Mouse (Mus musculus): ENCODE results near the gene Hnrnpul2. TPM values are rescaled to one million over a fixed set of nuclear protein-coding genes. Genes with fewer than 3 reads are reported as not detected.
A peak's percentile ranks its signal among the peaks of the same experiment; 100 is the strongest.

Gene Hnrnpul2
- polyA plus RNA-seq, 1 experiment from 2014 or later, result 5.5 TPM

DNA sequence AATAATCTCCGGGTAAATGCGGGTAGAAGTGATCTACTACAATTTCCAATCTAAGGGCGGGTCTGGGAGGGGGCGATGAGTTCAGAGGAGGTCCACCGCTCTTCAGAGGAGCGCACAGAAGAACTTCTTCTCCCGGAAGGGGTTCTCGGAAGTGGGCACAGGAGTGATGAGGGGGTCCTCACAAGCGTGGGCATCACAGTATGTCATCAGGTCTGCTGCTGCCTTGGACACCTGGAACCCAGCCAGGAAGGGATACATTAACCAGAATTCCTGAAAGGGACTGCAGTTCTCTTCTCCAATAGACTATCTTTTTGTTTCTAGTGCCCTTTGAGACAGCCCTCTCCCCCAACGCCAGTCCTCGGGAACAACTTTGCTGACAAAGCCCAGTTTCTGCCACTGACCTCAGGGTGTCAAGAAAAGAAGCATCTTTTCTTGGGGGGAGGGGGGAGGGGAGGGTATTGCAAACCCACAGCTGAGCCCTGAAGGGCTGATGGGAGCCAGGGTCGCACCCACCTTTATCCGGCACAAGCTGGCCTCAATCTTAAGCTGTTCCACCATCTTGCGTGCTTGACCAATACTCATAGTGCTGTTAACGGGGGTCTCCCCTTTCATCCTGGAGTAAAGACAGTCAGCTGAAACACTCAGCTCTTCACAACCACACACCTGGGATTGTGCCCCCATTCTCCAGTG lies 18.4 kb downstream of the Hnrnpul2 start:
- 15% methylated on average over 15 of the region's 15 CpGs for WGBS
- Histone ChIP-seq H3K9ac (ENCODE audit: low read depth, low read length) (peak overlapping the region; percentile 84), H3K4me3 (replicated peaks; ENCODE audit: low read depth, low read length) (peak overlapping the region; percentile 60), H3K27me3 (ENCODE audit: insufficient read depth, low read length) (no peaks in the 10 kb centered on the region), H3K36me3 (ENCODE audit: insufficient read depth, low read length) (peaks cover 14% of the 10 kb centered on the region), H3K27ac (peak overlapping the region; percentile 98), H3K4me2 (ENCODE audit: low read length) (peak overlapping the region; percentile 96), H3K9me3 (replicated peaks; ENCODE audit: low read length) (no peaks in the 10 kb centered on the region), H3K4me1 (replicated peaks; ENCODE audit: insufficient read depth, low read length) (peaks cover 23% of the 10 kb centered on the region)
- DNase-seq (ENCODE audit: low spot score) (peak; percentile 64), ATAC-seq (replicated peaks; ENCODE audit: low FRiP score, low read depth) (peak; percentile 11; the same call in 1 of the 2 replicates)
- TF ChIP-seq CTCF (IDR thresholded peaks at IDR 0.05; ENCODE audit: low read depth), result no peak

DNA sequence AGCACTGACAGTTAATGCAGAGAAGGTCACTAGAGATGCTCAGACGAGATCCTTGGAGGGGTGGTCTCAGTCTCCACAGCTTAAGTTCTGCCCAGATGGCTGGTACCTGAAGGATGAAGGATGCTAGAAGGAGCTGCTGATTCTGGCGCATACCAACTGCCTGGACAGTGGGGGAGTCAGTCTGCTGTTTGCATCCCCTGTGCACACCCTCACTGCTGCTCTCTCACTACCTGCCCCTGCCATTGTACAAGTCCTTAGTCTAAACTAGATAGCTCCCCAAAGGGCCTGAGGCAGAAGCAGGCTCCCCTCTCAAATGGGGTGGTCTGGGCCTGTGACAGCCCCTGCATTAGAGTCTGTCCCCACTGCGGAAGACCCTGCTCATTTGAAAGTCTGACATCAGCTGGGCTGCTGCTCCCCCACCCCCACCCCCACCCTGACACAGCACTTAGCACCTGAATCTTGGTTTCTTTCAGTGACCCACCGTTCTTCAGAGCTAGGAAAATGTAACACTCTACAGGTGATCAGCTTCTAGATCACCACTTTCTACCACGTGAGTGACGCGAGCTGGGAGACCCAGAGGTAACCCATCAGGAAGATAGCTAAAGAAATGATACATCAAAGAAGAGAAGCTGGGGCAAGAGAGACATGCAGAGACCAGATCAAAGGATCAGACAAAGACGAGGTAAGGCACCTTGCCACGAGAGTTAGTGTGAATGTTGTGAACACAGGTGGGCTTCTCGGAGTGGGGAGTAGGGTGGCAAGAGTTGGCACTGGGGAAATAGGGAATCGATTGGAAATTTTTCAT lies 19.5 kb downstream of the Hnrnpul2 start, which contains the start of gene Gng3:
Gng3 (minus strand) TSS at position 92 of the 805 bp plus-strand sequence.
- DNase-seq (ENCODE audit: low spot score) (no peak), ATAC-seq (replicated peaks; ENCODE audit: low FRiP score, low read depth) (no peak)
- Histone ChIP-seq H3K27ac (peak within 1 kb of the TSS; percentile 98), H3K36me3 (ENCODE audit: insufficient read depth, low read length) (peaks cover 7% of the 10 kb centered on the region), H3K4me1 (replicated peaks; ENCODE audit: insufficient read depth, low read length) (peaks cover 23% of the 10 kb centered on the region), H3K4me3 (replicated peaks; ENCODE audit: low read depth, low read length) (peak within 1 kb of the TSS; percentile 60), H3K27me3 (ENCODE audit: insufficient read depth, low read length) (no peaks in the 10 kb centered on the region), H3K9me3 (replicated peaks; ENCODE audit: low read length) (no peaks in the 10 kb centered on the region), H3K9ac (ENCODE audit: low read depth, low read length) (peak within 1 kb of the TSS; percentile 84), H3K4me2 (ENCODE audit: low read length) (peak within 1 kb of the TSS; percentile 96)
- TF ChIP-seq CTCF (IDR thresholded peaks at IDR 0.05; ENCODE audit: low read depth), result no peak
- WGBS, result 60% methylated on average over 11 of the region's 11 CpGs

- Histone ChIP-seq H3K4me1 (replicated peaks; ENCODE audit: insufficient read depth, low read length) (peaks cover 23% of the 10 kb centered on the region), H3K36me3 (ENCODE audit: insufficient read depth, low read length) (0 out of 2 replicates have a peak, but pooled peaks cover 5% of the 10 kb centered on the region), H3K4me3 (replicated peaks; ENCODE audit: low read depth, low read length) (peak overlapping the region; percentile 46), H3K27me3 (ENCODE audit: insufficient read depth, low read length) (no peaks in the 10 kb centered on the region), H3K9ac (ENCODE audit: low read depth, low read length) (peak overlapping the region; percentile 63), H3K27ac (peak overlapping the region; percentile 52), H3K4me2 (ENCODE audit: low read length) (peak overlapping the region; percentile 79), H3K9me3 (replicated peaks; ENCODE audit: low read length) (no peaks in the 10 kb centered on the region)
- peak; percentile 57 for ATAC-seq (replicated peaks; ENCODE audit: low FRiP score, low read depth)
- 22% methylated on average over 29 of the region's 29 CpGs for WGBS
- DNase-seq (ENCODE audit: low spot score), result peak; percentile 84
- no peak; the same call in 1 of the 2 replicates for TF ChIP-seq CTCF (IDR thresholded peaks at IDR 0.05; ENCODE audit: low read depth)
Measured at GRCm38 (mm10) chr19:8839908-8840791, 20.3 kb downstream of the Hnrnpul2 start.

DNA sequence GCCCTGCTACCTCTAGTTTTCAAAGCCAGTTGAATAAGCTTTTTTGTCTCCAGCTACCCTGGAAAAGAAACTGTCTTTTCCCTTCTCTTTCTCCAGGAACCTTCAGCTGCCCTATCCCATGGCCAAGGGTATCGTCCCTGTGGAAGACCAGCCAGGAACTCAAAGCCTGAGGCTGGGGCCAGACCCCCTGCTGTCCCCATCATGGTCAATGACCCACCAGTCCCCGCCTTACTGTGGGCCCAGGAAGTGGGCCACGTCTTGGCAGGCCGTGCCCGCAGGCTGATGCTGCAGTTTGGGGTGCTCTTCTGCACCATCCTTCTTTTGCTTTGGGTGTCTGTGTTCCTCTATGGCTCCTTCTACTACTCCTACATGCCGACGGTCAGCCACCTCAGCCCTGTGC lies 21.2 kb downstream of the Hnrnpul2 start:
- no peak for ATAC-seq (replicated peaks; ENCODE audit: low FRiP score, low read depth)
- Histone ChIP-seq H3K27me3 (ENCODE audit: insufficient read depth, low read length) (no peaks in the 10 kb centered on the region), H3K36me3 (ENCODE audit: insufficient read depth, low read length) (0 out of 2 replicates have a peak, but pooled peaks cover 10% of the 10 kb centered on the region), H3K4me2 (ENCODE audit: low read length) (peak overlapping the region; percentile 79), H3K9me3 (replicated peaks; ENCODE audit: low read length) (no peaks in the 10 kb centered on the region), H3K4me1 (replicated peaks; ENCODE audit: insufficient read depth, low read length) (peaks cover 23% of the 10 kb centered on the region), H3K27ac (peak overlapping the region; percentile 52; the same call in 1 of the 2 replicates), H3K9ac (ENCODE audit: low read depth, low read length) (peak overlapping the region; percentile 63), H3K4me3 (replicated peaks; ENCODE audit: low read depth, low read length) (no peak overlapping the region; the same call in 1 of the 2 replicates)
- DNase-seq (ENCODE audit: low spot score), result no peak
- no peak for TF ChIP-seq CTCF (IDR thresholded peaks at IDR 0.05; ENCODE audit: low read depth)
- WGBS, result 85% methylated on average over 7 of the region's 7 CpGs

DNA sequence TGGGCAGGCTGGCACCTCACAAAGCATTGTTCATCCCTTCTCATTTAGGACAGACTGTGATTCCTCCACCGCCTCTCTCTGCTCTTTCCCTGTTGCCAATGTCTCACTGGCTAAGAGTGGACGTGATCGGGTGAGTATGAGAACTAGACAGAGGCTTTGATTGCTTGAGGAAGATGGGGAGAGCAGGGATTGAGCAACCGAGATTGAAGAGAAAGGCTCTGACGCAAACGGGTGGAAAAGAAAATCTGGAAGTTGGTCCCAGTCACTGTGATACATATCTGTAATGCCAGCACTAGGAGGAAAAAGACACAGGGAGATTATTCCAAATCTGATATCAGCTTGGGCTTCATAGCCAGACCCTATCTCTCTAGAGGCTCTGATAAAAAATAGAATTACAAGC lies 23.2 kb downstream of the Hnrnpul2 start:
- 90% methylated on average over 6 of the region's 6 CpGs for WGBS
- Histone ChIP-seq H3K27me3 (ENCODE audit: insufficient read depth, low read length) (no peaks in the 10 kb centered on the region), H3K9ac (ENCODE audit: low read depth, low read length) (no peak overlapping the region), H3K9me3 (replicated peaks; ENCODE audit: low read length) (no peaks in the 10 kb centered on the region), H3K4me3 (replicated peaks; ENCODE audit: low read depth, low read length) (no peak overlapping the region), H3K4me1 (replicated peaks; ENCODE audit: insufficient read depth, low read length) (peaks cover 23% of the 10 kb centered on the region), H3K36me3 (ENCODE audit: insufficient read depth, low read length) (0 out of 2 replicates have a peak, but pooled peaks cover 20% of the 10 kb centered on the region), H3K4me2 (ENCODE audit: low read length) (no peak overlapping the region), H3K27ac (no peak overlapping the region)
- ATAC-seq (replicated peaks; ENCODE audit: low FRiP score, low read depth) (no peak), DNase-seq (ENCODE audit: low spot score) (no peak)
- no peak for TF ChIP-seq CTCF (IDR thresholded peaks at IDR 0.05; ENCODE audit: low read depth)
